Mouse (Mus musculus): ENCODE measurements around the gene Sec14l5. TPM values are rescaled to one million over a fixed set of nuclear protein-coding genes. Genes with fewer than 3 reads are reported as not detected.
A peak's percentile ranks its signal among the peaks of the same experiment; 100 is the strongest.

The Sec14l5 gene
- polyA plus RNA-seq, 1 experiment from 2014 or later, result 0.03 TPM

DNA sequence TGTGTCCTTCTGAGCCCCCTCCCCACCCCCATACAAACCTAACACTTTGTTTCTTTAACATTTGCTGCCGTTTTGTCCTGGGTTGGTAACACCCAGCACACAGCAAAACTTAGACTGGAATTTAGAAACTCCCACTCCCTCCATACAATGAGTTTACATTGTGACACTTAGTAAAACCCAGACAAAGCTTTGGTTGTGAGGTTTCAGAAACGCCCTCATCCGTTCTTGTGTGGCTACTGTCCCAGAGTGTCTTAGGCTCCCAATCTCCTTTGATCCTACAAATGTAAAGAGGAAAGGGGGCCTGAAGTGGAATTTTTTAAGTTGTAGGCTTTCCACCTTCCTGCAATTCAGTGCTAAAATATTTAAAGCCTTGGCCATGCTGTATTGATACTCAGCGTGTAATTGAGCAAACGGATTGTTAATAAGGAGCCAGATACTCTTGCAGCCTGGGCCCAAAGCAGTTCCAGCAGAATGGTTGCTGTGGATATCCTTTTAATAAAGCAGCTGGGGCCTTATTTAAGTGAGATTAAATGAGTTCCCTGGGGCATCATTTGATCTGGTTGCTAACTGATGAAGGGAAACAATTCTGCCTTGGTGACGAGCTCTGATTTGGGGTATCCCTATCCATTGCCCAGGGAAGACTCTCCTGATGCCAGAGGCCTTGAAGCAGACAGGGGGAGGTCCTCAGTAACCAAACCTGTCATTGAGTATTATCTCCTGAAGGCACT lies 6.6 kb downstream of the Sec14l5 start:
- WGBS, result 68% methylated on average over 6 of the region's 6 CpGs
- ATAC-seq (ENCODE audit: insufficient number of reproducible peaks, insufficient read depth, low FRiP score, low read depth), result no peak
- no peaks in the 10 kb centered on the region for H3K36me3 ChIP-seq (ENCODE audit: control insufficient read depth, insufficient read depth, low read length)
- H3K9ac ChIP-seq (ENCODE audit: low read length), result no peak overlapping the region
- H3K27ac ChIP-seq (replicated peaks in 1 of 2; ENCODE audit: control insufficient read depth in 1 of 2, insufficient read depth in 1 of 2, low read depth in 2 of 2, low read length in 2 of 2), result no peak overlapping the region
- H3K4me2 ChIP-seq (ENCODE audit: low read length), result no peak overlapping the region
- H3K27me3 ChIP-seq (ENCODE audit: control insufficient read depth, insufficient read depth, low read length), result peaks cover 9% of the 10 kb centered on the region; the same call in 1 of the 2 replicates
- no peak overlapping the region for H3K4me3 ChIP-seq (ENCODE audit: control insufficient read depth in 1 of 2, insufficient read depth in 1 of 2, low read depth in 1 of 2, low read length in 2 of 2)
- no peaks in the 10 kb centered on the region for H3K4me1 ChIP-seq (ENCODE audit: control insufficient read depth in 2 of 2, insufficient read depth in 2 of 2, low read length in 2 of 2)
- H3K9me3 ChIP-seq (ENCODE audit: control insufficient read depth, low read length), result no peaks in the 10 kb centered on the region

DNA sequence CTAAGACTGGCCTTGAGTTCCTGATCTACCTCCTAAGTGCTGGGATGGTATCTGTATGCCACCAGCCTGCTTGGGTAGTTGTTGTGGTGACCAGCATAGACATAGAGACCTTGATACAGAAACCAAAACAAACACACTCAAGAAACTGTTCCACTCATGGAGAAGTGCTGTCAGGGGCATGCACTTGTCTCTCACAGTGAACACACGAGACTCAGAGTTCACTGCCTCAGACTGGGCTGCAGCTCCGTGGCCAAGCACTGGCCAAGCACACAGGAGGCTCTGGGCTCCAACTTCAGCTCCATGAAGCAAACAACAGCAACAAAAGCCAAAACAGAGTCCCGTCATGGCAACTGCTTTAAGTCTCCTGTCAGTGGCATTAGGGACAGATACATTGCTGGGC lies 8.1 kb downstream of the Sec14l5 start:
- Histone ChIP-seq H3K4me1 (ENCODE audit: control insufficient read depth in 2 of 2, insufficient read depth in 2 of 2, low read length in 2 of 2) (peaks cover 0 to 2% of the 10 kb centered on the region in 2 experiments; a peak in 1 of 4 replicates), H3K36me3 (ENCODE audit: control insufficient read depth, insufficient read depth, low read length) (no peaks in the 10 kb centered on the region), H3K4me2 (ENCODE audit: low read length) (no peak overlapping the region), H3K9ac (ENCODE audit: low read length) (no peak overlapping the region), H3K4me3 (ENCODE audit: control insufficient read depth in 1 of 2, insufficient read depth in 1 of 2, low read depth in 1 of 2, low read length in 2 of 2) (no peak overlapping the region), H3K27ac (replicated peaks in 1 of 2; ENCODE audit: control insufficient read depth in 1 of 2, insufficient read depth in 1 of 2, low read depth in 2 of 2, low read length in 2 of 2) (no peak overlapping the region), H3K27me3 (ENCODE audit: control insufficient read depth, insufficient read depth, low read length) (peaks cover 5% of the 10 kb centered on the region; the same call in 1 of the 2 replicates), H3K9me3 (ENCODE audit: control insufficient read depth, low read length) (no peaks in the 10 kb centered on the region)
- 46% methylated on average over 3 of the region's 3 CpGs for WGBS
- ATAC-seq (ENCODE audit: insufficient number of reproducible peaks, insufficient read depth, low FRiP score, low read depth), result no peak

DNA sequence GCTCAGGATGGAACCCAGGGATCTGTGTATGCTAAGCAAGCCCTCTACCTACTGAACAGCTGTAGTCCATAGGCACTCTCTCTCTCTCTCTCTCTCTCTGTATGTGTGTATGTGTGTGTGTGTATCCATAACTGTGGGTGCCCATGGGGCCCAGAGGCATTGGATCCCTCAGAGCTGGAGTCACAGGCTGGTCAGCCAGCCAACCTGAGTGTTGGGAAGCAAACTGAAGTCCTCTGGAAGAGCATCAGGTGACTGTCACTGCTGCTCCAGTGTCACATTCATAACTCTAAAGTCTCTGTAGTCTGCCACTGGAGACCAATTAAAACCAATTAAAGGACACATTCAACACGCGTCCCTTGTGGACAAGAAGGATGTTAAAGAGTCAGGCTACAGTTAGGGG lies 9.6 kb downstream of the Sec14l5 start:
- no peaks in the 10 kb centered on the region for H3K36me3 ChIP-seq (ENCODE audit: control insufficient read depth, insufficient read depth, low read length)
- no peak for ATAC-seq (ENCODE audit: insufficient number of reproducible peaks, insufficient read depth, low FRiP score, low read depth)
- H3K27ac ChIP-seq (replicated peaks in 1 of 2; ENCODE audit: control insufficient read depth in 1 of 2, insufficient read depth in 1 of 2, low read depth in 2 of 2, low read length in 2 of 2), result no peak overlapping the region
- no peak overlapping the region for H3K4me3 ChIP-seq (ENCODE audit: control insufficient read depth in 1 of 2, insufficient read depth in 1 of 2, low read depth in 1 of 2, low read length in 2 of 2)
- WGBS, result 57% methylated on average over 2 of the region's 2 CpGs
- H3K27me3 ChIP-seq (ENCODE audit: control insufficient read depth, insufficient read depth, low read length), result no peaks in the 10 kb centered on the region
- H3K9me3 ChIP-seq (ENCODE audit: control insufficient read depth, low read length), result no peaks in the 10 kb centered on the region
- peaks cover 2 to 3% of the 10 kb centered on the region in 2 experiments; a peak in 1 of 4 replicates for H3K4me1 ChIP-seq (ENCODE audit: control insufficient read depth in 2 of 2, insufficient read depth in 2 of 2, low read length in 2 of 2)
- H3K9ac ChIP-seq (ENCODE audit: low read length), result no peak overlapping the region
- no peak overlapping the region for H3K4me2 ChIP-seq (ENCODE audit: low read length)

DNA sequence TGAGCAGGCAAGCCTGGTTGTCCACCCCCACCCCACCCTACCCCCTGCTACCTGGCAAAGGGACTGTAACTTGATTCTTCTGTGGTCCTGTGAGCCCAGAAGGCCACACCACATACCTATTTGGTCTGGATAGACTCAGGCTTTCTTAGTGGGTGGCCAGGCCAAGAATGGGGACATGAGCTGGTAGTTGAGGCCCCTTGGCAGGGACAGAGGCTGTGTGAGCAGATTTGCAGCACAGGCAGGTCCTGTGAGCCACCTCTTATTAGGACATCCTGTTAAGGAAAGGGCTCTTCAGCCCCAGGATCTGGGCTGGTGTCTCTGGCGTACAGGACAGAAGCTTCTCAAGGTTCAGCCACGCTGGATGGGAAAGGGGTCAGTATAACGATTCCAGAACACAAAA lies 10.2 kb downstream of the Sec14l5 start:
- no peak for ATAC-seq (ENCODE audit: insufficient number of reproducible peaks, insufficient read depth, low FRiP score, low read depth)
- no peak overlapping the region for H3K4me3 ChIP-seq (ENCODE audit: control insufficient read depth in 1 of 2, insufficient read depth in 1 of 2, low read depth in 1 of 2, low read length in 2 of 2)
- H3K4me2 ChIP-seq (ENCODE audit: low read length), result no peak overlapping the region
- H3K36me3 ChIP-seq (ENCODE audit: control insufficient read depth, insufficient read depth, low read length), result no peaks in the 10 kb centered on the region
- no peaks in the 10 kb centered on the region for H3K9me3 ChIP-seq (ENCODE audit: control insufficient read depth, low read length)
- H3K4me1 ChIP-seq (ENCODE audit: control insufficient read depth in 2 of 2, insufficient read depth in 2 of 2, low read length in 2 of 2), result peaks cover 2 to 3% of the 10 kb centered on the region in 2 experiments; a peak in 1 of 4 replicates
- H3K27me3 ChIP-seq (ENCODE audit: control insufficient read depth, insufficient read depth, low read length), result no peaks in the 10 kb centered on the region
- H3K27ac ChIP-seq (replicated peaks in 1 of 2; ENCODE audit: control insufficient read depth in 1 of 2, insufficient read depth in 1 of 2, low read depth in 2 of 2, low read length in 2 of 2), result no peak overlapping the region
- H3K9ac ChIP-seq (ENCODE audit: low read length), result no peak overlapping the region
- 69% methylated on average over 3 of the region's 3 CpGs for WGBS

DNA sequence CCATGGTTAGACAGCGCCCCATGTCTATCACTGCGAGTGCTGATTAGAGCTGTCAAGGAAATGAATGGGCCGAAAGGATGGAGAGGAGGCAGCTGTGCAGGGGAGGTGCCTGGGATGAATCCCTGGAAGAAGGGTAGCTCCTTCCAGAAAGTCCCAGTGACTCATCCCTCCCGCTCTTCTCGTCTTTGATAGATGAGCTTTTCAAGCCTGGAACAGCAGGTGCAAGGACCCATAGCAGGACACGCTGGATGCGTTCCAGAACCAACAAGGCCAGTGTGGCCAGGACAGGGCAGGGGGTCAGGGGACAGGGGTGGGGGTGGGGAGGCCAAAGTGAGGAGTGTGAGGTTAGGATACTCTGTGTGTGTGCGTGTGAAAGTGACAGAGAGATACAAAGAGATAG lies 12.3 kb downstream of the Sec14l5 start:
- H3K4me3 ChIP-seq (ENCODE audit: control insufficient read depth in 1 of 2, insufficient read depth in 1 of 2, low read depth in 1 of 2, low read length in 2 of 2), result no peak overlapping the region

DNA sequence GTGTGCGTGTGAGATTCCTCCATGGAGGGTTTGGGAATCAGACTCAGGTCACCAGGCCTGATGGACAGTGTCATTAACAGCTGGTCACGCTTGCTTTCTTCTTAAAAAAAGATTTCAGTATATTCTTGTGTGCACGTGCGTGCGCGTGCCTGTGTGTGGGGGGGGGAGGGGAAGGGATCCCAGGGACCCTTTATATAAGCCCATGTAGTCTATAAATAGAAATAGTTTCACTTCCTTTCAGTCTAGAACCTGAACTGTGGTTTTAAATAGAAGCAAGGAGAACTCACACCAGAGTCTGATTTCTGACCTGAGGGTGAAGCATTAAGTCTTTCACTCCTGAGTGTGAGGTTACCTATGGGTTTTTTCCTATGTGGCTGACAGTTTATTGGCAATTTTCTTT lies 17.4 kb downstream of the Sec14l5 start:
- ATAC-seq (ENCODE audit: insufficient number of reproducible peaks, insufficient read depth, low FRiP score, low read depth), result no peak
- Histone ChIP-seq H3K36me3 (ENCODE audit: control insufficient read depth, insufficient read depth, low read length) (no peaks in the 10 kb centered on the region), H3K4me2 (ENCODE audit: low read length) (no peak overlapping the region), H3K27me3 (ENCODE audit: control insufficient read depth, insufficient read depth, low read length) (no peaks in the 10 kb centered on the region), H3K9me3 (ENCODE audit: control insufficient read depth, low read length) (no peaks in the 10 kb centered on the region), H3K9ac (ENCODE audit: low read length) (no peak overlapping the region), H3K4me1 (ENCODE audit: control insufficient read depth in 2 of 2, insufficient read depth in 2 of 2, low read length in 2 of 2) (peaks cover 14 to 24% of the 10 kb centered on the region in 2 experiments), H3K4me3 (ENCODE audit: control insufficient read depth in 1 of 2, insufficient read depth in 1 of 2, low read depth in 1 of 2, low read length in 2 of 2) (no peak overlapping the region), H3K27ac (replicated peaks in 1 of 2; ENCODE audit: control insufficient read depth in 1 of 2, insufficient read depth in 1 of 2, low read depth in 2 of 2, low read length in 2 of 2) (peak overlapping the region; percentile 3 to 30; a peak in 1 of 4 replicates)
- WGBS, result 55% methylated on average over 6 of the region's 6 CpGs

More for the DNA sequence above, 12.3 kb downstream of the Sec14l5 start:
- ATAC-seq (ENCODE audit: insufficient number of reproducible peaks, insufficient read depth, low FRiP score, low read depth), result no peak
- peaks cover 5% of the 10 kb centered on the region in 2 experiments; a peak in 2 of 4 replicates for H3K4me1 ChIP-seq (ENCODE audit: control insufficient read depth in 2 of 2, insufficient read depth in 2 of 2, low read length in 2 of 2)
- H3K27me3 ChIP-seq (ENCODE audit: control insufficient read depth, insufficient read depth, low read length), result no peaks in the 10 kb centered on the region
- H3K9me3 ChIP-seq (ENCODE audit: control insufficient read depth, low read length), result no peaks in the 10 kb centered on the region
- H3K4me2 ChIP-seq (ENCODE audit: low read length), result no peak overlapping the region
- H3K9ac ChIP-seq (ENCODE audit: low read length), result no peak overlapping the region
- 44% methylated on average over 8 of the region's 8 CpGs for WGBS
- no peaks in the 10 kb centered on the region for H3K36me3 ChIP-seq (ENCODE audit: control insufficient read depth, insufficient read depth, low read length)
- no peak overlapping the region for H3K27ac ChIP-seq (replicated peaks in 1 of 2; ENCODE audit: control insufficient read depth in 1 of 2, insufficient read depth in 1 of 2, low read depth in 2 of 2, low read length in 2 of 2)

DNA sequence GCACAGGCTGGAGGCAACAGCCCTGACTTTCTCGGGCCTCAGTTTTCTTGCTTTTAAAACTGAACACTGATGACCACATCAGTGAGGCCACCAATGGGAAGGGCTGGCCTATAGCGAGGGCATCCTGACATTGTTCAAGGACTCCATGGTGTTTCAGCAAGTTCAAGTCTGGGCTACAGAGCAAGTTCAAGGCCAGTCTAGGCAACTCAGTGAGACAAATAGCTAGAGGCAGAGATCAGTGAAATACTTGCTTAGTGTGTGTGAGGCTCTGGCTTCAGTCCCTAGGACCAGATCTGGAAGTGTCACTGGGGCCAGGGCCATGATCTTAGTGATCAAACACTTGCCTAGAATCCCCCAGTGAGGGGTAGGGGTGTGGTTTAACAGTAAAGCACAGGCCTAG lies 21.1 kb downstream of the Sec14l5 start:
- ATAC-seq (ENCODE audit: insufficient number of reproducible peaks, insufficient read depth, low FRiP score, low read depth), result no peak
- Histone ChIP-seq H3K9ac (ENCODE audit: low read length) (no peak overlapping the region), H3K36me3 (ENCODE audit: control insufficient read depth, insufficient read depth, low read length) (no peaks in the 10 kb centered on the region), H3K4me2 (ENCODE audit: low read length) (no peak overlapping the region), H3K27ac (replicated peaks in 1 of 2; ENCODE audit: control insufficient read depth in 1 of 2, insufficient read depth in 1 of 2, low read depth in 2 of 2, low read length in 2 of 2) (no peak overlapping the region), H3K4me1 (ENCODE audit: control insufficient read depth in 2 of 2, insufficient read depth in 2 of 2, low read length in 2 of 2) (peaks cover 14 to 25% of the 10 kb centered on the region in 2 experiments), H3K9me3 (ENCODE audit: control insufficient read depth, low read length) (no peaks in the 10 kb centered on the region), H3K27me3 (ENCODE audit: control insufficient read depth, insufficient read depth, low read length) (no peaks in the 10 kb centered on the region), H3K4me3 (ENCODE audit: control insufficient read depth in 1 of 2, insufficient read depth in 1 of 2, low read depth in 1 of 2, low read length in 2 of 2) (no peak overlapping the region)
- WGBS, result 86% methylated on average over 2 of the region's 2 CpGs

Data from heart, embryonic 14.5 days (tissue).